Mouse (Mus musculus) thymus, postnatal 14 days (tissue): ENCODE results near the gene Gipc3.

Source experiments
- DNase-seq: peaks from one replicate; pipeline ENCODE4 v3.0.0; 2021

The Gipc3 gene

GRCm38 (mm10) chr10:81366477-81367206 is 23.6 kb upstream of the Gipc3 start:
- DNase-seq, result no peak

DNA sequence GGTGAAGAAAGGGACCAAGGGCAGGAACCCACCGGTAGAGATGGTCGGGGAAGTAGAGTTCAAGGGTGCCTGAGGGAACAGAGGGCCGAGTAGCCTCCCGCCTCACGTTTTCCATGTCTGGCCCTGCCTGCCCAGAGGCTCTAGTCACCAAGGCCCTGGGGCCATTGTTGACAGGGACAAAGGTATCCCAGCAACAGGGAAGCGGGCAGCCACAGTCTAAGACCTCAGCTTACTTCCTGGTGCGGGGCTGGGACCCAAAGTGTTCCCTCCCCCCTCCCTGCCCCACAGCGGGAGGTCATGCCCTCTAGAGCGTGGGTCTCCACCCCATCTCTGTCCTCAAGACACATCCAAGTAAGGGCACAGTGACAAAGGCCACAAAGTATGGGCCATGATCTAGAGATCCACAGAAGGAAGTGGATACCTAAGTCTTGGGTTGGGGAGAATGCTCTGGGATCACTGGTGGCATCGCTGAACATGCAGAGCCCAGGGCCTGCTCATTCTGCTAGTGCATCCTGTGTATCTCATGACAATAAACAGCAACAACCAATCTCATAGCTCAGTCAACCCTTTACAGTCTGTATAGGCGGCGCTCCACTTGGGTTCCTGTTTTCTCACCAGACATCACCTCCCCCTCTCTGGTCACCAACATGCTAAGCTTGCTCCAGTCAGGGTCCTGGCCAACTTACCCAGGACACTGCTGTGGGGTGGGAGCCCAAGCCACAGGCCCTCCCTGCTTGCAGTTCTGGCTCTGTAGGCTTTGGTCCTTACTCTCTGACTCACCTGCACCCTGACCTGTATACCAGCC is 22.8 kb upstream of the Gipc3 start, which contains the start of gene 4930404N11Rik:
4930404N11Rik (minus strand) TSS at position 145 of the 805 bp plus-strand sequence.
- DNase-seq, result no peak

GRCm38 (mm10) chr10:81365073-81365472 is 22.0 kb upstream of the Gipc3 start:
- no peak for DNase-seq

DNA sequence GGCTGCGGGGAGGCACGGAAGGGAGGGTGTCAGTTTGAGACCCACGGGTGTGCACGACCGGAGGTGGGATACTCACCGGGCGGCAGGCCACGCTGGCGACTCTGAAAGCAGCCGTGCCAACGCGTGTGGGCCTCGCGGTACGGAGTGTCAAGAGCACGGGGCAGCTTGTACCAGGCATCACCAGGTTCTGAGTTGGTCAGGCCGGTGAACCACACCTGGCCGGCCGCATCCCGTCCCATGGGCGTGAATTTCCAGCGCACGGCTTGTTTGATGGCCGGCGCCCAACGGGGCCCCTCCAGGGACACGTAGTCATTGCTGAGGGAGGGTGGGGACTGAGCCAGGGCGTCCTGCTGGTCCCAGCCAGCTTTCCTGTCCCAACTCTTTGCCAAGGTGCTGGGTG is 21.6 kb upstream of the Gipc3 start:
- DNase-seq, result no peak

DNA sequence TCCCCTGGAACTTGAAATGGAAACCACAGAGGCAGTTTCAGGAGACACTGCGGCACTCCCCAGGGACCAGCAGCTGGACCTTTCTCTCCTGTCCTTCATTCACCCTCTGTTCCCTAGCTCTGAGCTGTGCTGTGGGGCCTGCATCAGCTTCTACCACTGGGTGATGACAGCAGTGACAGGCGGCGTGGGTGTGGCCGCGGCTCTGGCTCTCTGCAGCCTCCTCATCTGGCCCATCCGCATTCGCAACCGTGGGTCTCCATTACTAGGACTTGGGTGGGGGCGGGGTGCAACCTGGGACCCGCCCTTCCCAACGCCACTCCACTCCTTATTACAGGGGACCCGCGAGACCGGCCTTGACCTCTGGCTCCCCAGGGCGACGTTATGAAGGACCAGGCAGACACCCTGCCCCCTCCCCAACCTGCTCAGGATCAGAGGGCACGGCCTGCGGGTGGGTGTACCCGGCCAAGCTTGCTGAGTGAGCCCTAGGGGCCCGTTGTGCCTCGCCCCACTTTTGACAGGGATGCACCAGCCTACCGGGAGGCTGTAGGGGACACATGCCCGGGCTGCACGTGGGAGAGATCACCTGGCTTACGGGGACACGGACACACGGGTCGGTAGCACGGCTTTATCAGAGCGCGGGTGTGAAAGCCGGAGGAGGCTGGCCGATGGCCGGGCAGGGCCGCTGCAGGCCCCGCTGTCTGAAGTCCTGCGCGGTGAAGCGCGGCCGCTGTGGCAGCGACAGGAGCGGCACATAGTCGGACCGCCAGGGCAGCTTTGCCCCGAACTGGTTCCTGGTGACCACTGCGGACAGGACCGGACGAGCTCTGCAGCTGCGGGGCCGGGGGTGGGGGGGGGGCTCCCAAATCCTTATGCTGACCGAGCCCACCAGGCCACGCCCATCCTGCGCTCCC is 20.6 kb upstream of the Gipc3 start:
- DNase-seq, result no peak

DNA sequence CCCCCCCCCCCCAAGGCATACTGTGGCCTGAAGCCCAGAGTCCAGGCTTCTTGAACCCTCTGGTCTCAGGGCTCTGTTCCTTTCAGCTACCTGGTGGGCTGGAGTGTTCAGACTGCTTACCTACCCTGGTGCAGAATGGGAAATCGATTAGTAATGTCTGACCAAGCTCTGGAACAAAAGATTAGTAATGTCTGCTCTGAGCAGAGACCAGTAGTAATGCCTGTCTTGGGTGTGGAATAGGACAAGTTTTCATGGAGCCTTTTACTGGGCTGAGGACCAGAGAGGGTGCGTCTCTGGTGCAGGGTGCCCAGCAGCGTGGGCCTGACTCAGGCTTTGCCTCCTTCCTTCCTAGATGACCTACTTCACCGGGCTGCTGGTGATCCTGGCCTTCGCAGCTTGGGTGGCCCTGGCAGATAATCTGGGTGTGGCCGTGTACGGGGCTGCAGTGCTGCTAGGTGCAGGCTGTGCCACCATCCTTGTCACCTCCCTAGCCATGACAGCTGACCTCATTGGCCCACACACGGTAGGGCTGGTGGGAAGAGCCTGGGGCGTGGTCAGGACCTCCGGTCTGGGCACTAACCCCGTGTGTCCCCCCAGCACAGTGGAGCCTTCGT is 19.4 kb upstream of the Gipc3 start:
- DNase-seq, result no peak

- DNase-seq, result no peak
Measured at GRCm38 (mm10) chr10:81360721-81361120, 17.7 kb upstream of the Gipc3 start.

GRCm38 (mm10) chr10:81358841-81359240 is 15.8 kb upstream of the Gipc3 start:
- no peak for DNase-seq

GRCm38 (mm10) chr10:81358209-81358608 is 15.1 kb upstream of the Gipc3 start:
- DNase-seq, result no peak

DNA sequence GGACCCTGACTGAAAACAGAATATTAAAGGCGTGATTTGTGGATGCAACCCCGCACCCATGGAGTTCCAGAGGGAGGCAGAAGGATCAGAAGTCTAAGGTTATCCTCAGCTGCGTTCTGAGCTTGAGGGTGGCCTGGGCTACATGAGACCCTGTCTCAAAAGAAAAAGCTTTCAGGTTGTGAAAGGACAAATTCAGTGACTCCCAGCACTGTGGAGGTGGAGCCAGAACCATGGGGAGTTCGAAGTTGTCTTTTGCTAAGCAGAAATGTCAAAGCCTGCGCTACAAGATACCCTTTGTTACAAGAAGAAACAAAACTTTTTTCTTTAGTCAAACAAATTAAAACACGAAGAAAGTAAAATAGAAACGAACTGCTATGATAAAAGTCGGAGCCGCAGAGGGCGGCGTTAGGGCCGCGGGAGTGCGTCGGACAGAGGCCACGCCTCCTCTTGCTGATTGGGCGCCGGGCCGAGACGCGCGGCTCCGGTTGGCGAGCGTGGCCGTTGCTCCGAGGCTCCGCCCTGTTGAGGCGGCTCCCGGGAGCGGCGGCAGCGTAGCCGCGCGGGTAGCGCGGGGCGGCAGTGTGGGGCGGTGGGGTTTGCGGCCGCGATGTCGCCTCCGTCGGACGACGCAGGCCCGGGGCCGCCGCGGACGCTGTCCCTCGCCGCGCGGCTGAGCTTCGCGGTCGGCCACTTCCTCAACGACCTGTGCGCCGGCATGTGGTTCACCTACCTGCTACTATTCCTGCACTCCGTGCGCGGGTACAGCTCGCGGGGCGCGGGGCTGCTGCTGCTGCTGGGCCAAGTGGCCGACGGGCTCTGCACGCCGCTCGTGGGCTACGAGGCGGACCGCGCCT is 14.2 kb upstream of the Gipc3 start, which contains the start of gene Mfsd12:
Mfsd12 (plus strand) TSS at position 501 of the 854 bp plus-strand sequence.
- DNase-seq, result peak; percentile 93

DNA sequence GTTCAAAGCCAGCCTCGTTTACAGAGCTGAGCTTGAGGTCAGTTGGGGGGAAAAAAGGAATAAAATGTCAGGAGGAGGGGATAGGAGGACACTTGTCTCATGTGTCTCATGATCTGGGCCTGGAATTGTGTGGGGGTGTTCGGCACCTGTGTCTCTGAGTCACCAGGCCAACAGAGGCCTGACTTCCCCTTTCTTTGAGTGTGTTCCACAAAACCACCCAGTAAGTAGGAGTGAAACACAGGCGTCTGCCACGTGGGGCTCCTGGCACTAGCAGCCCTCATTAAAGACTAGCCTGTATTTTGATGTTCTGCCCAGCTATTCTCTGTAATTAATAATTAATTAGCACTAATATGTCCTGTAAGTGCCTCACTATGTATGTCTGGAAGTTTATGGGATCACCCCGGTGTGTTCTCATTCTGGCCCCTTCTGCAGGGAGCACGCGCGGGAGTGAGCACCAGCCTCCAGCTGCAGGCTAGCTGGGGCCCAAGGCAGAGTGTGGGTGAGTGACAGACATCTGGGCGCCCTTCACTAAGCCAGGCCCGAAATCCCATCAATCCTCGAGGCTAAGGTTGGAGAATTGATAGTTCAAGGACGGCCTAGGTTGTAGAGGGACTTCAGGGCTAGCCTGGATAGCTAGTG is 13.4 kb upstream of the Gipc3 start:
- no peak for DNase-seq

DNA sequence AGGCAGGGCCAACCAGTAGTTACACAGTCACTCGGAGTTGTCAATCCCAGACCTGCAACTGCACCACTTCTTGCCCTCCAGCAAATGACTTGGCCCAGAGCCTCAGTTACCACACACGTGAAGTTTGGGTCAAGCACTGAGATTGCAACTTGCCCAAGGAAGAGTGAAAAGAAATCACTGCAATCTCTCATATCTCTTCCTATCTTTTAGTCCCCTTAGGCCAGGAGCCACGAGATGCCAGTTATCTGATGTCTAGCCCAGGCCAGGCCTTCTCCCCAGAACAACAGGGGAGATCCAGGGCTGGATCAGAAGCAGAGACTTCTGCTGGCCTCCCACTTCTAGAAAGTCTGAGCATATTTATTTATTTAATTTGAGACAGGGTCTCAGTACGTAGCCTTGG is 12.5 kb upstream of the Gipc3 start:
- DNase-seq, result no peak

DNA sequence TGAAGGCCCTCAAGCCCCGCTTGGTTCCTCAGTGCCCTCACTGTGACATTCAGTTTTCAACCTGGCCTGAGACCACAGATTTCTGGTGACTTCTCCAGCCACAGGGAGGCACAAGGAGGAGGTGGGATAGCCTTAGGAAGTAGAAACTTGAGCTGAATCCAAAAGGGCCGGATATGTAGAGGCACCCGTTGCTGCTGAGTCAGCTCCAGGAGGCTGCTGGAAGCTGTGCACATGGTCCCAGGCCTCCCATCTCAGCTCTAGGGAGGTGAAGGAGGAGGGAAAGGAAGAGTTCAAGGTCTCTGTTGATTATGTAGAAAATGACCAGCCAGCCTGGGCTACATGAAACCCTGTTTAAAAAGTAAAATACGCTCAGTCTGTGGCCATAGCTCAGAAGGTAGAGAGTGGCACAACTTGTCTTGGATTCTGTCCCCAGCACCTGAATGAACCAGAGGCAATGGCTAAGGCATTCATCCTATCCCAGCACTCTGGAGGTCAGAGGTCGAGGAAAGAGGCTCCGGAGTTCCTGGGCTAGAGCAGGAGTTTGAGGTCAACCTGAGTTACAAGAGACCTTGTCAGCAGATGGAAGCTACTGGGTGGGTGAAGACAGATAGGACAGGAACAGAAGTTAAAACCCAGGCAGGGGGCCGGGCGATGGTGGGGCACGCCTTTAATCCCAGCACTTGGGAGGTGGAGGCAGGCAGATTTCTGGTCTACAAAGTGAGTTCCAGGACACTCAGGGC is 11.8 kb upstream of the Gipc3 start:
- no peak for DNase-seq

GRCm38 (mm10) chr10:81351678-81352291 is 8.7 kb upstream of the Gipc3 start:
- peak; percentile 81 for DNase-seq

- peak; percentile 99 for DNase-seq
Measured at GRCm38 (mm10) chr10:81350351-81351063, 7.4 kb upstream of the Gipc3 start, which contains the start of gene Hmg20b. Gene Hmg20b, minus strand, starts transcription at chr10:81350480.

GRCm38 (mm10) chr10:81349961-81350350 is 6.9 kb upstream of the Gipc3 start:
- DNase-seq, result no peak

DNA sequence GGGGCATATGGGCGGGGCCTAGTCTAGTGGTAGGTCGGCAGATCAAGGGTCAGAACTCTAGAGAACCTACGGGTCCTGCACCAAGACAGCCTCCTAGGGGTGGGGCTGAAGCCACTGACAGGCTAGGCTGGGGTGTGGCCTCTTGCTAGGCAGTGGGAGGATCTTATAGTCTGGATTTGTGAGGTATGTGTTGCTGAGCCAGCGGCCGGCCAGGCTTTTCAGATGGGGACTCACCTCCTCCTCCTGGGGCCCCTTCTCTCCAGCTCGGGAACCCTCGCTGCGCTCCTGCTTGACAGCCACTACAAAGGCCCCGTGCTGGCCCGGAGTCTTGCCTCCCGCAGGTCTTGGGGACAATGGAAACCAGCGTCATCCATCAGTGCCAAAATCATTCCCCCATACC is 6.1 kb upstream of the Gipc3 start:
- DNase-seq, result peak; percentile 44

- DNase-seq, result peak; percentile 49
Measured at GRCm38 (mm10) chr10:81346453-81347067, 3.5 kb upstream of the Gipc3 start.

- no peak for DNase-seq
Measured at GRCm38 (mm10) chr10:81345162-81345534, 2.1 kb upstream of the Gipc3 start.
